Mouse (Mus musculus): Measurements from ENCODE around the gene Serpina3n. TPM values are rescaled to one million over a fixed set of nuclear protein-coding genes. Genes with fewer than 3 reads are reported as not detected.

Gene Serpina3n
- polyA plus RNA-seq, 1 experiment = 0.05 TPM

- Histone ChIP-seq H3K4me2 (ENCODE audit: low read depth) (no peak overlapping the region), H3K79me2 (ENCODE audit: control insufficient read depth, insufficient read depth) (no peaks in the 10 kb centered on the region), H3K36me3 (ENCODE audit: control insufficient read depth, insufficient read depth) (no peaks in the 10 kb centered on the region), H3K4me3 (no peak overlapping the region), H3ac (ENCODE audit: control insufficient read depth, insufficient read length) (no peak overlapping the region), H3K27me3 (ENCODE audit: control insufficient read depth, insufficient read depth, insufficient read length) (peaks cover 14% of the 10 kb centered on the region)
- no peak for TF ChIP-seq E2F4 (IDR thresholded peaks at IDR 0.05; ENCODE audit: insufficient read depth)
- TF ChIP-seq CEBPB (IDR thresholded peaks at IDR 0.05; ENCODE audit: insufficient read depth, poor library complexity, severe bottlenecking) = no peak
- TF ChIP-seq REST (IDR thresholded peaks at IDR 0.05; ENCODE audit: insufficient read depth, insufficient read length) = no peak
- no peak for TF ChIP-seq TCF3 (IDR thresholded peaks at IDR 0.05; ENCODE audit: insufficient read length, low read depth)
- no peak for TF ChIP-seq USF1 (IDR thresholded peaks at IDR 0.05; ENCODE audit: low read depth)
- no peak for TF ChIP-seq SRF (IDR thresholded peaks at IDR 0.05; ENCODE audit: control insufficient read depth, insufficient read length, low read depth)
- TF ChIP-seq TCF12 (IDR thresholded peaks at IDR 0.05; ENCODE audit: insufficient read depth, poor library complexity, severe bottlenecking) = no peak
- TF ChIP-seq POLR2AphosphoS2 (IDR thresholded peaks at IDR 0.05; ENCODE audit: insufficient read length, low read depth) = no peak
- TF ChIP-seq MAX (IDR thresholded peaks at IDR 0.05; ENCODE audit: low read depth) = no peak
- TF ChIP-seq MYOD1 (IDR thresholded peaks at IDR 0.05; ENCODE audit: control insufficient read depth in 1 of 3, insufficient read length in 2 of 3, low read depth in 2 of 3) = no peak
- TF ChIP-seq MYOG (IDR thresholded peaks at IDR 0.05; ENCODE audit: control insufficient read depth in 1 of 3, insufficient read depth in 1 of 3, insufficient read length in 2 of 3, low read depth in 2 of 3) = no peak
- no peak for TF ChIP-seq POLR2A (IDR thresholded peaks at IDR 0.05; ENCODE audit: insufficient read length, low read depth)
These were observed 52.8 kb downstream of the Serpina3n start for GRCm38 (mm10) chr12:104459377-104459776.

- H3K27me3 ChIP-seq (ENCODE audit: control insufficient read depth, insufficient read depth, insufficient read length) = peaks cover 26% of the 10 kb centered on the region
- H3K4me3 ChIP-seq = no peak overlapping the region
- no peak overlapping the region for H3K4me2 ChIP-seq (ENCODE audit: low read depth)
- no peaks in the 10 kb centered on the region for H3K36me3 ChIP-seq (ENCODE audit: control insufficient read depth, insufficient read depth)
- H3ac ChIP-seq (ENCODE audit: control insufficient read depth, insufficient read length) = no peak overlapping the region
- TF ChIP-seq MYOD1 (IDR thresholded peaks at IDR 0.05; ENCODE audit: control insufficient read depth in 1 of 3, insufficient read length in 2 of 3, low read depth in 2 of 3) (no peak), USF1 (IDR thresholded peaks at IDR 0.05; ENCODE audit: low read depth) (no peak), TCF12 (IDR thresholded peaks at IDR 0.05; ENCODE audit: insufficient read depth, poor library complexity, severe bottlenecking) (no peak), POLR2A (IDR thresholded peaks at IDR 0.05; ENCODE audit: insufficient read length, low read depth) (no peak), E2F4 (IDR thresholded peaks at IDR 0.05; ENCODE audit: insufficient read depth) (no peak), REST (IDR thresholded peaks at IDR 0.05; ENCODE audit: insufficient read depth, insufficient read length) (no peak), MAX (IDR thresholded peaks at IDR 0.05; ENCODE audit: low read depth) (no peak), SRF (IDR thresholded peaks at IDR 0.05; ENCODE audit: control insufficient read depth, insufficient read length, low read depth) (no peak), MYOG (IDR thresholded peaks at IDR 0.05; ENCODE audit: control insufficient read depth in 1 of 3, insufficient read depth in 1 of 3, insufficient read length in 2 of 3, low read depth in 2 of 3) (no peak), TCF3 (IDR thresholded peaks at IDR 0.05; ENCODE audit: insufficient read length, low read depth) (no peak), POLR2AphosphoS2 (IDR thresholded peaks at IDR 0.05; ENCODE audit: insufficient read length, low read depth) (no peak), CEBPB (IDR thresholded peaks at IDR 0.05; ENCODE audit: insufficient read depth, poor library complexity, severe bottlenecking) (no peak)
- H3K79me2 ChIP-seq (ENCODE audit: control insufficient read depth, insufficient read depth) = no peaks in the 10 kb centered on the region
These were observed 54.8 kb downstream of the Serpina3n start for GRCm38 (mm10) chr12:104461372-104461771.

Other genes starting within 250 kb of the Serpina3n start
- not detected for gene Serpina3f, start 192.2 kb upstream of the Serpina3n start, polyA plus RNA-seq (2012; fragmentation: generic; extraction: Trizol)
- 0.05 TPM for gene Serpina3g, start 170.5 kb upstream of the Serpina3n start, polyA plus RNA-seq (2012; fragmentation: generic; extraction: Trizol)
- not detected for gene Serpina3i, start 143.6 kb upstream of the Serpina3n start, polyA plus RNA-seq (2012; fragmentation: generic; extraction: Trizol)
- gene Serpina3j, start 92.2 kb upstream of the Serpina3n start, polyA plus RNA-seq (2012; fragmentation: generic; extraction: Trizol) = not detected
- not detected for gene Serpina3k, start 68.2 kb upstream of the Serpina3n start, polyA plus RNA-seq (2012; fragmentation: generic; extraction: Trizol)
- not detected for gene Serpina3m, start 68.2 kb upstream of the Serpina3n start, polyA plus RNA-seq (2012; fragmentation: generic; extraction: Trizol)
- gene Gsc, start 66.6 kb downstream of the Serpina3n start, polyA plus RNA-seq (2012; fragmentation: generic; extraction: Trizol) = not detected

All from myocyte (in vitro differentiated cells).